Mouse (Mus musculus) olfactory bulb, adult 2 months (tissue): Measurements from ENCODE around the gene Dcdc2a.

Source experiments
- CTCF ChIP-seq: fragments of 200-500 bp; IDR thresholded peaks from 2 replicates; pipeline ENCODE4 v1.5.1; 2012; ENCODE audit warnings: low read depth, mild to moderate bottlenecking, low read length, moderate library complexity; ENCODE audit not compliant: insufficient read depth
- POLR2A ChIP-seq: fragments of 200-500 bp; IDR thresholded peaks from 2 replicates; pipeline ENCODE4 v1.6.1; 2012; ENCODE audit warnings: mild to moderate bottlenecking, low read depth, low read length, moderate library complexity; ENCODE audit not compliant: insufficient read depth

GRCm38 (mm10) chr13:25218394-25218793, 162.6 kb downstream of the Dcdc2a start:
- TF ChIP-seq POLR2A = no peak
- no peak for TF ChIP-seq CTCF
